Mouse (Mus musculus) small intestine, adult 2 months (tissue): Measurements from ENCODE around the gene Snx29.

Experiments used
- CTCF ChIP-seq: fragments of 200-500 bp; IDR thresholded peaks from 2 replicates; pipeline ENCODE4 v1.5.1; 2012; ENCODE audit warnings: low read depth, mild to moderate bottlenecking, control low read depth, inconsistent platforms, low read length, moderate library complexity, mixed read lengths; ENCODE audit not compliant: insufficient replicate concordance, insufficient read length; ENCODE audit errors: extremely low read depth
- POLR2A ChIP-seq: fragments of 200-500 bp; IDR thresholded peaks from 2 replicates; pipeline ENCODE4 v1.6.1; 2012; ENCODE audit warnings: low read depth, mild to moderate bottlenecking, control low read depth, inconsistent platforms, low read length, moderate library complexity

- TF ChIP-seq POLR2A (no peak), CTCF (no peak)
Measured at GRCm38 (mm10) chr16:11315786-11316320, 6.9 kb upstream of the Snx29 start.
